8 mouse cellular contexts compared by ENCODE assay signal in genomic region chr2:135323276-135323954, GRCm38 (mm10).
DNase-seq lines count a peak whose midpoint lies in the region; ATAC-seq and TF ChIP-seq lines count a peak whose summit lies in the region.

No protein-coding gene starts in this region.

- TF ChIP-seq EP300 in stomach, postnatal 0 days (optimal IDR thresholded peaks at IDR 0.05) = no peak

- 88% methylated on average over 7 of the region's 7 CpGs for WGBS in heart, embryonic 14.5 days
- WGBS in limb, embryonic 11.5 days = 59% methylated on average over 7 of the region's 7 CpGs
- WGBS in stomach, postnatal 0 days = 69% methylated on average over 7 of the region's 7 CpGs

- no peak for DNase-seq in heart, postnatal 4 days
- DNase-seq in urinary bladder, postnatal 14 days (ENCODE audit: low spot score) = peak; percentile 13
- no peak for DNase-seq in urinary bladder, adult 2 months (ENCODE audit: low spot score)
- no peak for DNase-seq in limb, embryonic 11.5 days (ENCODE audit: low spot score)
- no peak for DNase-seq in stomach, postnatal 0 days (ENCODE audit: low spot score)
- DNase-seq in frontal cortex, postnatal 14 days (ENCODE audit: low spot score in 2 of 2) = no peak
- no peak for DNase-seq in kidney, postnatal 25 days

- no peak overlapping the region for H3K27ac ChIP-seq in heart, embryonic 14.5 days (replicated peaks in 1 of 2; ENCODE audit: control insufficient read depth in 1 of 2, insufficient read depth in 1 of 2, low read depth in 2 of 2, low read length in 2 of 2)
- H3K27ac ChIP-seq in limb, embryonic 11.5 days (replicated peaks; ENCODE audit: low read depth, low read length) = no peak overlapping the region
- no peak overlapping the region for H3K27ac ChIP-seq in stomach, postnatal 0 days (replicated peaks)

- no peaks in the 10 kb centered on the region for H3K27me3 ChIP-seq in heart, embryonic 14.5 days (ENCODE audit: control insufficient read depth, insufficient read depth, low read length)
- no peaks in the 10 kb centered on the region for H3K27me3 ChIP-seq in limb, embryonic 11.5 days (ENCODE audit: control insufficient read depth, insufficient read depth, low read length)
- H3K27me3 ChIP-seq in stomach, postnatal 0 days (ENCODE audit: control insufficient read depth, insufficient read depth, low read length) = no peaks in the 10 kb centered on the region

- no peak for ATAC-seq in heart, embryonic 14.5 days (ENCODE audit: insufficient number of reproducible peaks, insufficient read depth, low FRiP score, low read depth)
- ATAC-seq in limb, embryonic 11.5 days (ENCODE audit: insufficient number of reproducible peaks, low FRiP score, low TSS enrichment, low read depth) = no peak
- peak; percentile 32; the same call in 1 of the 2 replicates for ATAC-seq in stomach, postnatal 0 days (ENCODE audit: low FRiP score, low TSS enrichment)

- no peaks in the 10 kb centered on the region for H3K4me1 ChIP-seq in heart, embryonic 14.5 days (ENCODE audit: control insufficient read depth in 2 of 2, insufficient read depth in 2 of 2, low read length in 2 of 2)
- H3K4me1 ChIP-seq in limb, embryonic 11.5 days (ENCODE audit: control insufficient read depth, insufficient read depth, low read length) = no peaks in the 10 kb centered on the region
- H3K4me1 ChIP-seq in stomach, postnatal 0 days (replicated peaks; ENCODE audit: control insufficient read depth, insufficient read depth) = no peaks in the 10 kb centered on the region

- H3K9ac ChIP-seq in heart, embryonic 14.5 days (ENCODE audit: low read length) = no peak overlapping the region
- no peak overlapping the region for H3K9ac ChIP-seq in limb, embryonic 11.5 days (ENCODE audit: low read length)
- H3K9ac ChIP-seq in stomach, postnatal 0 days (ENCODE audit: low read length) = no peak overlapping the region

- no peak overlapping the region for H3K4me3 ChIP-seq in heart, embryonic 14.5 days (ENCODE audit: control insufficient read depth in 1 of 2, insufficient read depth in 1 of 2, low read depth in 1 of 2, low read length in 2 of 2)
- no peak overlapping the region for H3K4me3 ChIP-seq in limb, embryonic 11.5 days (ENCODE audit: low read depth, low read length)
- H3K4me3 ChIP-seq in stomach, postnatal 0 days (ENCODE audit: low read depth, low read length) = no peak overlapping the region

- H3K4me2 ChIP-seq in heart, embryonic 14.5 days (ENCODE audit: low read length) = peak overlapping the region; percentile 14; the same call in 1 of the 2 replicates
- peak overlapping the region; percentile 18; the same call in 1 of the 2 replicates for H3K4me2 ChIP-seq in limb, embryonic 11.5 days (ENCODE audit: low read depth, severe bottlenecking)
- peak overlapping the region; percentile 11; the same call in 1 of the 2 replicates for H3K4me2 ChIP-seq in stomach, postnatal 0 days (replicated peaks; ENCODE audit: low read depth)

- H3K36me3 ChIP-seq in heart, embryonic 14.5 days (ENCODE audit: control insufficient read depth, insufficient read depth, low read length) = no peaks in the 10 kb centered on the region
- H3K36me3 ChIP-seq in limb, embryonic 11.5 days (ENCODE audit: control insufficient read depth, insufficient read depth, low read length) = no peaks in the 10 kb centered on the region
- no peaks in the 10 kb centered on the region for H3K36me3 ChIP-seq in stomach, postnatal 0 days (ENCODE audit: control insufficient read depth, insufficient read depth, low read length)

- no peaks in the 10 kb centered on the region for H3K9me3 ChIP-seq in heart, embryonic 14.5 days (ENCODE audit: control insufficient read depth, low read length)
- no peaks in the 10 kb centered on the region for H3K9me3 ChIP-seq in limb, embryonic 11.5 days (ENCODE audit: control insufficient read depth, low read length)
- no peaks in the 10 kb centered on the region for H3K9me3 ChIP-seq in stomach, postnatal 0 days (ENCODE audit: control insufficient read depth, low read length)

- peak; percentile 30; the same call in 1 of the 2 replicates for TF ChIP-seq CTCF in stomach, postnatal 0 days (IDR thresholded peaks at IDR 0.05; ENCODE audit: low read depth)
